Mouse (Mus musculus): ENCODE measurements around the gene Gsto1.

GRCm38 (mm10) chr19:47891562-47892312, 37.0 kb downstream of the Gsto1 start:
- TF ChIP-seq CTCF (IDR thresholded peaks at IDR 0.05; ENCODE audit: low read depth) (no peak), EP300 (IDR thresholded peaks at IDR 0.05; ENCODE audit: low read depth) (no peak)
